Mouse (Mus musculus) layer of hippocampus, postnatal 10 days (tissue): ENCODE data around the gene Olfr657. TPM values are rescaled to one million over a fixed set of nuclear protein-coding genes. Genes with fewer than 3 reads are reported as not detected.

Experiments
- DNase-seq, 2 experiments: peaks; one replicate each; pipeline ENCODE4 v3.0.0; 2021; ENCODE audit warnings: low spot score in 2 of 2
- long read RNA-seq: library from polyadenylated mRNA; stranded (forward); transcript quantifications from one replicate; pipeline ENCODE4 v2.0.0, GENCODE M21; 2023
- total RNA-seq, 2 experiments: library from RNA; stranded (reverse); gene quantifications; 2 replicates each; pipeline ENCODE4 v1.2.3; 2021

Gene Olfr657
- not detected for total RNA-seq
- long read RNA-seq: 0 reads

- no peak for DNase-seq
These were observed at the start of gene Olfr657 for GRCm38 (mm10) chr7:104624494-104624893. Olfr657 (plus strand) TSS chr7:104624794.

- DNase-seq: no peak
These were observed 47.6 kb upstream of the Olfr657 start, which contains the start of gene Olfr653 for GRCm38 (mm10) chr7:104577014-104577413. Olfr653 (plus strand) TSS chr7:104577314.

- DNase-seq: no peak
These were observed 43.7 kb upstream of the Olfr657 start for GRCm38 (mm10) chr7:104580846-104581245.

- DNase-seq: no peak
These were observed 43.2 kb upstream of the Olfr657 start for GRCm38 (mm10) chr7:104581429-104581828.

- DNase-seq: no peak
These were observed 37.9 kb upstream of the Olfr657 start, which contains the start of gene Olfr654 for GRCm38 (mm10) chr7:104586725-104587124. Olfr654 (plus strand) TSS chr7:104587025.

- no peak for DNase-seq
These were observed 36.3 kb upstream of the Olfr657 start for GRCm38 (mm10) chr7:104588274-104588673.

GRCm38 (mm10) chr7:104601679-104602078 lies 22.9 kb upstream of the Olfr657 start, which contains the start of gene Olfr655:
Olfr655 (minus strand) TSS chr7:104601779.
- DNase-seq: no peak

- peak in 1 of 2 experiments; percentile 5 for DNase-seq
These were observed 21.4 kb upstream of the Olfr657 start for GRCm38 (mm10) chr7:104603173-104603572.

- no peak for DNase-seq
These were observed 19.9 kb upstream of the Olfr657 start for GRCm38 (mm10) chr7:104604727-104605126.

- DNase-seq: no peak
These were observed 10.9 kb upstream of the Olfr657 start, which contains the start of gene Olfr656 for GRCm38 (mm10) chr7:104613655-104614054. Olfr656 (plus strand) TSS chr7:104613955.

- peak; percentile 21 to 43 for DNase-seq
These were observed 22.4 kb downstream of the Olfr657 start, which contains the start of gene Olfr658 for GRCm38 (mm10) chr7:104646841-104647482. Olfr658 (minus strand) TSS chr7:104647305.

GRCm38 (mm10) chr7:104666453-104666852 lies 41.9 kb downstream of the Olfr657 start, which contains the start of gene Olfr659:
Olfr659 (plus strand) TSS chr7:104666753.
- no peak for DNase-seq

GRCm38 (mm10) chr7:104686201-104686600 lies 61.6 kb downstream of the Olfr657 start, which contains the start of gene Olfr661:
Olfr661 (plus strand) TSS chr7:104686501.
- no peak for DNase-seq

Other genes with a start within 250 kb of the Olfr657 start
- gene Trim30c, start 224.0 kb upstream of the Olfr657 start, total RNA-seq: under 1 TPM in 1 of 2 experiments, not detected in 1; 0.25 TPM
- gene Trim30a, start 159.6 kb upstream of the Olfr657 start, total RNA-seq: under 1 TPM; 0.67 to 0.73 TPM
- gene Trim30d, start 116.9 kb upstream of the Olfr657 start, total RNA-seq: under 1 TPM; 0.37 to 0.38 TPM
- gene Olfr651, start 74.7 kb upstream of the Olfr657 start, total RNA-seq: not detected
- gene Olfr652, start 63.9 kb upstream of the Olfr657 start, total RNA-seq: not detected
- not detected for gene Olfr653, start 47.5 kb upstream of the Olfr657 start, total RNA-seq
- gene Olfr654, start 37.8 kb upstream of the Olfr657 start, total RNA-seq: not detected
- gene Olfr655, start 23.0 kb upstream of the Olfr657 start, total RNA-seq: not detected
- gene Olfr656, start 10.8 kb upstream of the Olfr657 start, total RNA-seq: not detected
- gene Olfr658, start 22.5 kb downstream of the Olfr657 start, total RNA-seq: not detected
- gene Olfr659, start 42.0 kb downstream of the Olfr657 start, total RNA-seq: not detected
- not detected for gene Olfr661, start 61.7 kb downstream of the Olfr657 start, total RNA-seq
- not detected for gene Usp17le, start 152.7 kb downstream of the Olfr657 start, total RNA-seq
- not detected for gene Usp17lb, start 217.8 kb downstream of the Olfr657 start, total RNA-seq
- gene Usp17la, start 232.2 kb downstream of the Olfr657 start, total RNA-seq: not detected